Mouse (Mus musculus): ENCODE measurements at regions not wholly inside any gene's neighbourhood (a gene's known extent, or its start where the extent isn't known, plus 50 kb on each side); places are given as distances from the start of the nearest gene placed in this dataset.

DNA sequence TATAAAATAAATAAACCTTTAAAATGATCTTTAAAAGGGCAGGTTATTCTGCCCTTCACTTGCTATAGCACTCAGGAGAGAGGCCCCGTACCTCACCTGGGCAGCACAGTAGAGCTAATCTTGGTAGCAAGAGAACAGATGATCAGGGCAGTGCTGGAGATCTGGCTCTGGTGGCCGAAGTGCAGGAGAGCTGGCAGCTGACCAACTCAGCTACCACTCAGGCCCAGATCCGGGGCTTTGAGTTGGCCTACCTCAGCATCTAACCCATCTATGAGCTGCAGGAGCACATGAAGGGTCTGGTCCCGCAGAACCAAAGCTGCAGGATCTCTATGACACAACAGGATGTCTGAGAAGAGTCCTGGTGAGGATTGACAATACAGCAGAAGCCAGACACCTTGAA lies 928.0 kb downstream of the 4930447A16Rik start:
- no peak for TF ChIP-seq CTCF (IDR thresholded peaks at IDR 0.05; ENCODE audit: borderline replicate concordance, insufficient read depth, low read depth, low read length)
- TF ChIP-seq POLR2A (IDR thresholded peaks at IDR 0.05; ENCODE audit: borderline replicate concordance, insufficient read depth, low read length): no peak
